Mouse (Mus musculus): ENCODE measurements around the gene Aldh16a1.

DNA sequence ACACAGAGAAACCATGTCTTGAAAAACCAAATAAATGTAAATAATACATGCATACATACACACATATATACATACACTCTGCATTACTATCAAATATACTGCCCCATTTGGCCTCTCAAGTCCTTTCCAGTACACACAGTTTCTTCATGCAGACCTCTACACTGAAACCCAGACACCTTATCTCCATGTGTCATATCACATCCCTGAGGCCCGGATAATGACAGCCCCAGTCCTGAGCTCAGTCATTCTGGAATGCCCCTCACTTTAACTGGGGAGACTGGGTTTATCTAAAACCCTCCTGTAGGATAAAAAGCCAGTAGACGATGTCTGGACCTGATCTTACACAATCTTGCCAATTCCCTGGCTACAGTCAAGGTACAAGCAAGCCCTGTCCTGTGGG is 40.9 kb downstream of the Aldh16a1 start:
- TF ChIP-seq EP300 (IDR thresholded peaks at IDR 0.05; ENCODE audit: low read depth) (no peak), CTCF (IDR thresholded peaks at IDR 0.05; ENCODE audit: low read depth) (no peak)

All from heart, postnatal 0 days (tissue).